Mouse (Mus musculus): ENCODE data around the gene Evi2. TPM values are rescaled to one million over a fixed set of nuclear protein-coding genes. Genes with fewer than 3 reads are reported as not detected.

The Evi2 gene
- 2.7 TPM for total RNA-seq (2023)

GRCm38 (mm10) chr11:79530333-79530761, at the start of gene Evi2, which contains the start of gene Evi2a:
Gene Evi2, minus strand, starts transcription at chr11:79530589.
Gene Evi2a, minus strand, starts transcription at chr11:79530609.

GRCm38 (mm10) chr11:79523560-79524309, 6.7 kb downstream of the Evi2 start, which contains the start of gene Evi2b:
Gene Evi2b, minus strand, starts transcription at chr11:79523762.

GRCm38 (mm10) chr11:79503845-79504244, 26.5 kb downstream of the Evi2 start, which contains the start of gene Omg:
Gene Omg, minus strand, starts transcription at chr11:79504084.

Other genes starting within 250 kb of the Evi2 start
- gene Gm9964, start 233.7 kb downstream of the Evi2 start, total RNA-seq (2023): 3.7 TPM
- 22.9 TPM for gene Nf1, start 190.9 kb downstream of the Evi2 start, total RNA-seq (2023)
- 0.67 TPM for gene Omg, start 26.5 kb downstream of the Evi2 start, total RNA-seq (2023)
- 62.6 TPM for gene Evi2b, start 6.8 kb downstream of the Evi2 start, total RNA-seq (2023)
- 24.6 TPM for gene Evi2a, start within 50 bp of the Evi2 start, total RNA-seq (2023)
- 41.2 TPM for gene Rab11fip4, start 60.6 kb upstream of the Evi2 start, total RNA-seq (2023)

Measured in CD4-positive naive resting alpha-beta T cell, adult 76 days (primary cell).